Mouse (Mus musculus) lung, postnatal 25 days (tissue): ENCODE data around the gene Baiap2l1.

Experiments
- DNase-seq: peaks from one replicate; pipeline ENCODE4 v3.0.0; 2022; ENCODE audit warnings: low spot score

The Baiap2l1 gene

GRCm38 (mm10) chr5:144284599-144284998 is 73.3 kb downstream of the Baiap2l1 start:
- DNase-seq, result no peak

- no peak for DNase-seq
Observed at GRCm38 (mm10) chr5:144283551-144284031, 74.3 kb downstream of the Baiap2l1 start.

GRCm38 (mm10) chr5:144282470-144283260 is 75.2 kb downstream of the Baiap2l1 start:
- DNase-seq, result no peak

- no peak for DNase-seq
Observed at GRCm38 (mm10) chr5:144279926-144280325, 78.0 kb downstream of the Baiap2l1 start.

GRCm38 (mm10) chr5:144279081-144279541 is 78.8 kb downstream of the Baiap2l1 start:
- DNase-seq, result peak; percentile 57

- no peak for DNase-seq
Observed at GRCm38 (mm10) chr5:144278374-144278960, 79.4 kb downstream of the Baiap2l1 start.

GRCm38 (mm10) chr5:144276898-144277630 is 80.8 kb downstream of the Baiap2l1 start:
- no peak for DNase-seq

- DNase-seq, result no peak
Observed at GRCm38 (mm10) chr5:144274904-144275303, 83.0 kb downstream of the Baiap2l1 start.

GRCm38 (mm10) chr5:144271772-144272171 is 86.1 kb downstream of the Baiap2l1 start:
- no peak for DNase-seq

- no peak for DNase-seq
Observed at GRCm38 (mm10) chr5:144271118-144271517, 86.8 kb downstream of the Baiap2l1 start.

GRCm38 (mm10) chr5:144270420-144270819 is 87.5 kb downstream of the Baiap2l1 start:
- no peak for DNase-seq

- DNase-seq, result no peak
Observed at GRCm38 (mm10) chr5:144269926-144270325, 88.0 kb downstream of the Baiap2l1 start.

GRCm38 (mm10) chr5:144267535-144268241 is 90.2 kb downstream of the Baiap2l1 start:
- DNase-seq, result peak; percentile 68

GRCm38 (mm10) chr5:144263496-144263895 is 94.4 kb downstream of the Baiap2l1 start:
- DNase-seq, result no peak

GRCm38 (mm10) chr5:144263082-144263481 is 94.8 kb downstream of the Baiap2l1 start:
- peak; percentile 59 for DNase-seq

- no peak for DNase-seq
Observed at GRCm38 (mm10) chr5:144261829-144262228, 96.1 kb downstream of the Baiap2l1 start.

- no peak for DNase-seq
Observed at GRCm38 (mm10) chr5:144261309-144261708, 96.6 kb downstream of the Baiap2l1 start.

- no peak for DNase-seq
Observed at GRCm38 (mm10) chr5:144260464-144260863, 97.4 kb downstream of the Baiap2l1 start.

GRCm38 (mm10) chr5:144259228-144259627 is 98.7 kb downstream of the Baiap2l1 start:
- no peak for DNase-seq

GRCm38 (mm10) chr5:144258687-144259086 is 99.2 kb downstream of the Baiap2l1 start:
- no peak for DNase-seq

- DNase-seq, result peak; percentile 56
Observed at GRCm38 (mm10) chr5:144258131-144258611, 99.7 kb downstream of the Baiap2l1 start.
